Mouse (Mus musculus) hindbrain, embryonic 12.5 days (tissue): Measurements from ENCODE around the gene Gm49337. TPM values are rescaled to one million over a fixed set of nuclear protein-coding genes. Genes with fewer than 3 reads are reported as not detected.

Experiments
- ATAC-seq: fragments of 200-750 bp; cut with Nextera tagmentation; 2 replicates; pipeline ENCODE4 v1.8.0; 2017; ENCODE audit warnings: moderate TSS enrichment; ENCODE audit not compliant: low FRiP score
- H3K27ac ChIP-seq: fragments of 300-500 bp; sonication (generic); 2 replicates; pipeline ENCODE4 v1.5.1; 2016; ENCODE audit warnings: mild to moderate bottlenecking
- H3K27me3 ChIP-seq: fragments of 300-500 bp; sonication (generic); 2 replicates; pipeline ENCODE4 v1.6.1; 2016; ENCODE audit warnings: mild to moderate bottlenecking
- H3K36me3 ChIP-seq: fragments of 300-500 bp; sonication (generic); 2 replicates; pipeline ENCODE4 v1.6.1; 2016; ENCODE audit warnings: mild to moderate bottlenecking
- H3K4me1 ChIP-seq: fragments of 300-500 bp; sonication (generic); 2 replicates; pipeline ENCODE4 v1.6.1; 2016
- H3K4me2 ChIP-seq: fragments of 300-500 bp; sonication (generic); replicated peaks from 2 replicates; pipeline ENCODE4 v1.6.1; 2016; ENCODE audit warnings: mild to moderate bottlenecking
- H3K4me3 ChIP-seq: fragments of 300-500 bp; sonication (generic); 2 replicates; pipeline ENCODE4 v1.5.1; 2016; ENCODE audit warnings: mild to moderate bottlenecking
- H3K9ac ChIP-seq: fragments of 300-500 bp; sonication (generic); 2 replicates; pipeline ENCODE4 v1.6.1; 2016; ENCODE audit warnings: mild to moderate bottlenecking, moderate library complexity
- H3K9me3 ChIP-seq: fragments of 300-500 bp; sonication (generic); replicated peaks from 2 replicates; pipeline ENCODE4 v1.6.1; 2016; ENCODE audit warnings: mild to moderate bottlenecking
- WGBS: fragments of 180-500 bp; shearing (Covaris S2); methylation state at CpG from one replicate; pipeline ENCODE4 v1.1.7; 2016; 5-methylcytosine and 5-hydroxymethylcytosine counted together
- polyA plus RNA-seq: library from polyadenylated mRNA; unstranded; fragments of >200 nt; fragmentation: Nextera tagmentation; extraction: Ambion mirVana; gene quantifications from 2 replicates; pipeline ENCODE4 v1.2.1, GENCODE M21; 2016

Gene Gm49337
- polyA plus RNA-seq, 1 experiment from 2014 or later, result not detected

DNA sequence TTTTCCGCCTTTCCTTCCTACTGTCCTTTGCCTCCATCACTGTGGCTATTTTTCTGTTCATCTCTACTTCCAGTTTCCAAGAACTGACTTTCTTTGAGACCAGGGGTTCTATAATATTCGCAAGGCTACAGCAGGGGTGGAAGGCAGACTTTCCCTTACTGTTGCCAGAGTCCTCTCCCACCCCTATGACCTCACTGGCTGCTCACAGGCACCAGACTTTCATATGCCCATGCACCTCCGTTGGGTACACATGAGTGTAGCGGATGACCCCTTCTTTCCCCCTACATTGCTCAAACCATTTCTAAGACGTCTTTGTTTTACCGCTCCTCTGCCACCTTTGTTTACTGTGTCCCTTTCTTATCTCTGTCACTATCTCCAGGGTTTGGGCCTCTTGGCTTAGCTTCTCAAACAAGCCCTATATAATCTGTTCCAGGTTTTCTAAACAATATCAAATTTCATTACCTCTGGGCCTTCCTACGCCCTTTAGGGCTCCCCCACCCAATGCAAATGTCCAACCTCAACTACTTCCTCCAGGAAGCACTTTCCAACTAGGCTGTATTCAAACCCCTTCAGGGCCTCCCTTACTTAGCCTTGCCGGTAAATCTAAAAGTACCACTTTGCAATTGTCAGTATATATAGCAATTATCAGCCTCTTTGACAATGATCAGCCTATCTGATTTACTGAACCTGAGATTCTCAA is 7.3 kb upstream of the Gm49337 start:
- 0 out of 2 replicates have a peak, but pooled peaks cover 2% of the 10 kb centered on the region for H3K4me1 ChIP-seq
- H3K4me3 ChIP-seq, result no peak overlapping the region
- H3K4me2 ChIP-seq, result no peak overlapping the region
- 0 out of 2 replicates have a peak, but pooled peaks cover under 1% of the 10 kb centered on the region for H3K36me3 ChIP-seq
- WGBS, result 71% methylated on average over 8 of the region's 8 CpGs
- no peaks in the 10 kb centered on the region for H3K27me3 ChIP-seq
- H3K27ac ChIP-seq, result no peak overlapping the region
- H3K9ac ChIP-seq, result no peak overlapping the region
- H3K9me3 ChIP-seq, result no peaks in the 10 kb centered on the region
- no peak for ATAC-seq

DNA sequence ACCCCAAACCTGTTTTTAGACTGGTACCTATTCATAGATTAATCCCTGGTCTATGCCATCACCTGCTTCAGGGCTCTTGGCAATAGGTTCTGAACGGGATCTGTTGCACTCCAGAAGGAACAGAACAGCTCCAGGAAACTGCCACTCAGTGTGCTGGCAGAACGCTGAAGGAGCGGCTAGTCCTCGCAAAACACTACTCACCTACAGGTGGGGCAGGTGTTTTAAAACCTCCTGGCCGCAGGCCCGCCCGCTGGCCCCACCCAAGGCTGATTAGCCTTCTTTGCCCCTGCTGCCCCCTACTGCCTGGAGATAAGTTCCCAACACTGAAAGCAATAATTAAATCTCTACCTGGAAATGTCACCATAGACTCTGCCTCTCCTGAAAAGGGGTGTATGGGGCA is 5.8 kb upstream of the Gm49337 start, which contains the start of gene Tspan1:
Tspan1 (minus strand) TSS at position 198 of the 400 bp plus-strand sequence.
- no peak within 1 kb of the TSS for H3K4me3 ChIP-seq
- H3K27ac ChIP-seq, result no peak within 1 kb of the TSS
- no peak for ATAC-seq
- H3K9me3 ChIP-seq, result no peaks in the 10 kb centered on the region
- H3K36me3 ChIP-seq, result no peaks in the 10 kb centered on the region
- H3K9ac ChIP-seq, result no peak within 1 kb of the TSS
- no peaks in the 10 kb centered on the region for H3K27me3 ChIP-seq
- 0 out of 2 replicates have a peak, but pooled peaks cover 2% of the 10 kb centered on the region for H3K4me1 ChIP-seq
- WGBS, result 40% methylated on average over 7 of the region's 7 CpGs
- H3K4me2 ChIP-seq, result no peak within 1 kb of the TSS

DNA sequence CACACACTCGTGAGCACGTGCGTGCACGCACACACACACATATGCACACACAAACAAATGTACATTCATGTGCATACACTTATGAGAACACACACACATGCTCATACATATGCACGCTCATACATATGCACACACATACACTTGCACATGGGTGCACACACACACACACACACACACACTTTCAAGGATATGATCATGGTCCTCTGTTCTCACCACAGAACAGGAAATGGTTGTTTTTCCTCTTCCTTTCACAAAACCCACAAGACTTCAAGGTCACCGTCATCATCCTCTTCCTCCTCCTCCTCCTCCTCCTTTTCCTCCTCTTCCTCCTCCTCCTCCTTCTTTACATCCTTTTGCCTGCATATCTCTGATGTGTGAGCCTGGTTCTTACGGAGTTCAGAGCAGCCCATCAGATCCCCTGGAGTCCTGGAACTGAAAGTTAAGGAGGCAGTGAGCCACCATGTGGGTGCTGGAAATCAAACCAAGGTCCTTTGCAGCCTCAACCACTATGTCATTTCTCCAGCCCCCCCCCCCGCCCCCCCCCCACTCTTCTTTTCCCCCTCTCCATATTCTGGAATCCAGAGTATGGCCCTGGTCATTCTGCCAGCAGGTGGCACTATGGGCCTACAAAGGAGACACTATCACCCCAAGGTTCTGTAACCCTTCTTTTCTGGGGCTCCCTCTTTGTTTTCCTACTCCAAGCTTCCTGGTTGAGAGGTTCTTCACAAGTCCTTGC is 4.4 kb upstream of the Gm49337 start:
- Histone ChIP-seq H3K27me3 (no peaks in the 10 kb centered on the region), H3K4me3 (no peak overlapping the region), H3K4me2 (no peak overlapping the region), H3K9ac (no peak overlapping the region), H3K4me1 (0 out of 2 replicates have a peak, but pooled peaks cover 2% of the 10 kb centered on the region), H3K27ac (no peak overlapping the region), H3K36me3 (no peaks in the 10 kb centered on the region), H3K9me3 (no peaks in the 10 kb centered on the region)
- 85% methylated on average over 7 of the region's 8 CpGs for WGBS
- peak; percentile 81 for ATAC-seq

DNA sequence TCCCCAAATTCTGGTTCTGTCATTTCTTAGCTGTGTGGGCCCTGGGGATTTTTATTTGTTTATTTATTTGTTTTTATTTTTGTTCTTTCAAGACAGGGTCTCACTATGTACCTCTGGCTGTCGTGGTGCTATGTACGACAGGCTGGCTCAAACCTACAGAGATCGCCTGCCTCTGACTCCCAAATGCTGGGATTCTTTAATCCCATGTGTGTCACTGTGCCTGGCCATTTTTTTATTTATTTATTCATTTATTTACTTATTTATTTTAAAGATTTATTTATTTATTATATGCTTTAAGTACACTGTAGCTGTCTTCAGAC is 3.9 kb upstream of the Gm49337 start:
- WGBS, result 84% methylated on average over 3 of the region's 3 CpGs
- Histone ChIP-seq H3K4me1 (peaks cover 5% of the 10 kb centered on the region), H3K27ac (no peak overlapping the region), H3K4me2 (no peak overlapping the region), H3K36me3 (no peaks in the 10 kb centered on the region), H3K4me3 (no peak overlapping the region), H3K9me3 (no peaks in the 10 kb centered on the region), H3K27me3 (no peaks in the 10 kb centered on the region), H3K9ac (no peak overlapping the region)
- 0 out of 2 replicates have a peak, but pooled peaks have one; percentile 32 for ATAC-seq

DNA sequence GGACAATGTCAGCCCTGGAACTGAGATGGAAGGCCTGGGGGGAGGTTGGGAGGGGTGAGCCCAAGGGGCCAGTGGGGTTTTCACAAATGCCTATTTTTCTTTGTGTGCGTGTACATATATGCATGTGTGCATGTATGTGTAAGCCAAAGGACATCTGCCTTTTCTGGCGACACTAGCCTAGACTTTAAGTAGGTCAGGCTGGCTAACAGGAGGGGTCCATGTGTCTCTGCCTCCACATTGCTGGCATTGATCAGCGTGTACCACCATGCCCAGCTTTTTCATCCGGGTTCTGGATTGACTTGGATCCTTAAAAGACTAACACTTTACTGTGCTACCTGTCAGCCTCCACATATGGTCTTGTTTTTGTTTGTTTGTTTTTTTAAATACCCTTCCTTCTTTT is 568 bp downstream of the Gm49337 start:
- Histone ChIP-seq H3K4me3 (no peak overlapping the region), H3K27me3 (no peaks in the 10 kb centered on the region), H3K9ac (no peak overlapping the region), H3K9me3 (no peaks in the 10 kb centered on the region), H3K36me3 (no peaks in the 10 kb centered on the region), H3K4me2 (no peak overlapping the region), H3K4me1 (peaks cover 20% of the 10 kb centered on the region), H3K27ac (no peak overlapping the region)
- no peak for ATAC-seq
- 82% methylated on average over 4 of the region's 4 CpGs for WGBS

DNA sequence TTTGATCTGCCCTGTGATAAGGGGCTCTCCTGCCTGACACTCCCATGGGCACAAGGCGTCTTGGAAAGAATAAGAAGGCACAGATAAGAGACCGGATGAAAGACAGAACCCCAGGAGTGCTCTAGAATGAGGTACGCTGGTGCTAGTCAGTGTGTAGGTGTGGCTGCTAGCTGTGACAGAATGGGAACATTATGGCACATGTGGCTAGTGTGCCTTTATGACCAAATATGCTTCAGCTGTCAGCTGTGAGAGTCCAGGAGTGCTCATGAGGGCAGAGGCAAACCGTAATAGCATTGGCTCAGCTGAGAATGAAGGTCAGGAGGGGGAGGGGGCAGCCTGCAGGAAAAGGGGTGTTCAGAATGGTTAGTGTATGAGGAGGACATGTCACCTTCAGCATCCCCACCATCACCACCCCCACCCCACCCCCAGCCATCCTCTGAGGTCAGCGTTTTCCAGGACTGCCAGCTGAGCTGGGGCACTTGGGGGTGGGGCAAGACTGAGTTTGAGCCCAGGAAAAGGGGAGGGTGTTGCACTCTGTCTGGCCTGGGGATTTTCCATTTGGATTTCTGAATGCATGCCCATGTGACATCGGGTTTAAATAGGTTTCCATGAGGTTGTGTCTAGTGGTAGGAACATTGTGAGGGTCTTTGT is 1.4 kb downstream of the Gm49337 start:
- whole genome bisulfite sequencing, result 48% methylated on average over 6 of the region's 6 CpGs
- no peaks in the 10 kb centered on the region for H3K27me3 ChIP-seq
- ATAC-seq, result no peak

DNA sequence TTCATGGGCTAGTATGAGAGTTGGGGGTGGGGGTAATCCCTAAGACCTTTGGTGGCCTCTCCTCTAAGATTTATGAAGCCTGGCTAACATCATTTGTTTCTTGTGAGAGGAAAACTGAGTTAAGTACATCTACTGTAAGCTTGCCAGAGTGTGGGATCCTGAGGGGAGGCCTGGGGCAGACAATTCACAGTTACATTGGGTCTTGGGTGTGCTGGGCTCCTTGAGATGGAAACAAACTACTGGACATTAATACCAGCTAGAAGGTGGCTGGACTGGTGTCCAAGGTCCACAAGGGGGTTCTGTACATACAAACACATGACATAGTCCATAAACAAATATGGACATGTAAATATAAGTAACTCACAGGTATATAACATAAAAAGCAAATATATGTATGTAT is 2.0 kb downstream of the Gm49337 start:
- H3K4me2 ChIP-seq, result no peak overlapping the region
- no peaks in the 10 kb centered on the region for H3K27me3 ChIP-seq
- H3K27ac ChIP-seq, result no peak overlapping the region
- no peak overlapping the region for H3K9ac ChIP-seq
- no peak for ATAC-seq
- no peak overlapping the region for H3K4me3 ChIP-seq
- H3K4me1 ChIP-seq, result peaks cover 20% of the 10 kb centered on the region
- no peaks in the 10 kb centered on the region for H3K9me3 ChIP-seq
- no peaks in the 10 kb centered on the region for H3K36me3 ChIP-seq

More for the DNA sequence above, 1.4 kb downstream of the Gm49337 start:
- H3K4me1 ChIP-seq, result peaks cover 20% of the 10 kb centered on the region
- 0 out of 2 replicates have a peak overlapping the region, but pooled peaks have one; percentile 32 for H3K9ac ChIP-seq
- H3K36me3 ChIP-seq, result no peaks in the 10 kb centered on the region
- H3K4me3 ChIP-seq, result no peak overlapping the region
- H3K9me3 ChIP-seq, result no peaks in the 10 kb centered on the region
- no peak overlapping the region for H3K27ac ChIP-seq
- no peak overlapping the region for H3K4me2 ChIP-seq

DNA sequence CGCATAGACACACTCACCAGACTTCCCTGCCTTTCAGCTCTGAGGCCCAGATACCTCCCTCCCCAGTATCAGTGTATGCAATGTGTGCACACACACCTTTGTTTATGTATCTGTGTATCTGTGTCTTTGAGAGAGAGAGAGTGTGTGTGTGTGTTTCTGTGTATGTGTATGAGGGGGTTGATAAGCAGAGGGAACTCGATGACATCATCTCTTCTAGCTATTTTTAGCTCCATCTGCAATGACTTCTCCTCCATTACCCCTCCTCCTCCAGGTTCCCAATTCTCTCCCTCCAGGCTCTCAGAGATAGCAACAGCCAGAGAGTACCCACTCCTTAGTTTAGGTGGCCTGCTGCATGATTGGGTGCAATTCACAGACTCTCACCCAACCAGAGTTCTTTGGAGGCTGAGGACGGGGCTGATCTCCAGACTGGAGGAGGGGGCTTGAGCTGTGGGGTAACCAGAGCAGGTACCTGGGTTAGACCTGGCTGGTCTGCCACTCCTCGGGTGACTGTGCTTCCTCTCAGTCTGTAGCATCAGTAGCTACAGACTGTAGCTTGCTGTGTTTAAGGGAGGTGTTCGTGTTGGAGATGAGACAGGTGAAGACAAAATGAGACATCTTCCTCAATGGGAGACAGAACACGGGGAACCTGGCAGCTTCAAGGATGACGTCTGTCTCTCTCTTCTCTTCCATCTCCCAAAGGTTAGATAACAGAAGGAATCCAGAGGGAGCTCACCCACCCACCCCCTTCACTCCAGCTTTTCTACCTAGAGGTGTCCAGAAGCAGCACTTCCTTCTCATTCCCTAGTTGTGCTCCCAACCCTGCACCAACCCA is 2.7 kb downstream of the Gm49337 start:
- Histone ChIP-seq H3K27ac (peak overlapping the region; percentile 19; the same call in 1 of the 2 replicates), H3K27me3 (no peaks in the 10 kb centered on the region), H3K36me3 (no peaks in the 10 kb centered on the region), H3K9ac (no peak overlapping the region), H3K4me2 (no peak overlapping the region), H3K4me1 (peaks cover 20% of the 10 kb centered on the region), H3K4me3 (no peak overlapping the region), H3K9me3 (no peaks in the 10 kb centered on the region)
- WGBS, result 71% methylated on average over 7 of the region's 7 CpGs
- no peak for ATAC-seq

DNA sequence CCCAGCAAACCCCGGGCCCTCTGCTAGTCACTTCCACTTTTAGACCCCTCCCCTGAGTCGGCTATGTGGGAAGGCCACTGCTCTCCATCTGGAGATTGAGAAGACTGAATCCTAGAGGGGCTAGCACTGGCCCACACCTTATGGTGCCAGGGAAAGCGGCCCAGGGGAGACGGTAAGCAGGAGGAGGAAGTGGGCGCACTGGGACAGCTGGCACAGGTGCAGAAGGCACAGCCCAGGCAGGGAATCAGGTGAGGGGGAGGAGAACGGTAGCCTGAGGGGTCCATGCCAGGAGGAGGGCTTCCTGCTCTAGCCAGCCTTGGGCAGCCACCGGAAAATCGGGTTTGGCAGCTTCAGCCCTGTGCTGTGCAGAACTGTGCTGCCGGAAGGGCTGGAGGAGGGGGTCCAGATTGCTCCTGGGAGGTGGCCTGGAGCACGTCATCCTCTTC is 3.4 kb downstream of the Gm49337 start:
- Histone ChIP-seq H3K9ac (no peak overlapping the region), H3K4me1 (peaks cover 20% of the 10 kb centered on the region), H3K4me2 (peak overlapping the region; percentile 17), H3K36me3 (no peaks in the 10 kb centered on the region), H3K27ac (peak overlapping the region; percentile 19; the same call in 1 of the 2 replicates), H3K27me3 (no peaks in the 10 kb centered on the region), H3K4me3 (no peak overlapping the region), H3K9me3 (no peaks in the 10 kb centered on the region)
- 34% methylated on average over 10 of the region's 10 CpGs for WGBS
- peak; percentile 74 for ATAC-seq

DNA sequence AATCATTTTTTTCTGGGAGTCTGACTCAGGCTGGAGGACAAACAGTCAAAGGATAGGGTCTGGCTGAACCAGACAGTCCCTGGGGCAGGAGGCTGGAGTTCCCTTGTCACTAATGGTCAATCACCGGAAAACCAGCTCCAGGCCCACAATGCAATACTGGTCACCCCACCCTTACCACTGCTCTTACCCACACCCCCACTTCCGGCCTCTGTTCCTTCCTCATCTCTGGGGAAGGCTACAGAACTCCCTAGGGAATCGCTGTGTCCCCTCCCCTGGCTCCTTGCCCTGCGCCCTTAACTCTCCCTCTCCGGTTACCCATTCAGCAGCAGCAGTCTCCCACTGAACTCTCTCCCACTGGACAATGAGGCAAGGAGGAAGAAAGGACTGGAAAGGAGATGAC is 4.0 kb downstream of the Gm49337 start:
- WGBS, result 29% methylated on average over 5 of the region's 5 CpGs
- H3K4me2 ChIP-seq, result 0 out of 2 replicates have a peak overlapping the region, but pooled peaks have one; percentile 2
- H3K9me3 ChIP-seq, result no peaks in the 10 kb centered on the region
- no peak overlapping the region for H3K9ac ChIP-seq
- H3K4me1 ChIP-seq, result peaks cover 20% of the 10 kb centered on the region
- no peak overlapping the region for H3K27ac ChIP-seq
- ATAC-seq, result no peak
- H3K27me3 ChIP-seq, result no peaks in the 10 kb centered on the region
- no peak overlapping the region for H3K4me3 ChIP-seq
- H3K36me3 ChIP-seq, result no peaks in the 10 kb centered on the region

DNA sequence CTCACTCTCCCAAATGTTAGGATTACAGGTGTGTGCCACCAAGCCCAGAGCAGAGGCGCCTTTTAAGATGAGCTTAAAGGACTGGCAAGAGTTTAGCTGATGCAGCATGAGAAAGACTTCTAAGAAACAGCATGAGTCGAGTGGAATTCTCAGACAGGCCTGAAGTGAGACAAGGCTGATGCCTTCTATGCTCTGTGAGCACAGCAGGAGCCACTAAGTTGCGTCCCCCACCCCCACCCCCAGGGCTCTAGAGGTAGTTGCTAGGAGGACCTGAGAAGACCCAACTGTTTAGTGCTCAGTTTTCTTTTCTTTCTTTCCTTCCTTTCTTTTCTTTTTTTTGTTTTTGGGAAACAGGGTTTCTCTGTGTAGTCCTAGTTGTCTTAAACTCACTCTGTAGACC is 8.9 kb downstream of the Gm49337 start:
- Histone ChIP-seq H3K36me3 (no peaks in the 10 kb centered on the region), H3K9me3 (no peaks in the 10 kb centered on the region), H3K4me3 (no peak overlapping the region), H3K9ac (no peak overlapping the region), H3K4me1 (peaks cover 10% of the 10 kb centered on the region; the same call in 1 of the 2 replicates), H3K27ac (no peak overlapping the region), H3K27me3 (no peaks in the 10 kb centered on the region), H3K4me2 (no peak overlapping the region)
- 30% methylated on average over 3 of the region's 3 CpGs for WGBS
- ATAC-seq, result no peak
